Mouse (Mus musculus) layer of hippocampus, postnatal 10 days (tissue): ENCODE data around the gene Sesn2. TPM values are rescaled to one million over a fixed set of nuclear protein-coding genes. Genes with fewer than 3 reads are reported as not detected.
"Not testable (repeated sequence)": the region's sequence is repeated elsewhere in the genome, so short reads cannot be mapped to it uniquely, and the experiment has no call there.

ENCODE experiments used
- DNase-seq, 2 experiments: peaks; one replicate each; pipeline ENCODE4 v3.0.0; 2021; ENCODE audit warnings: low spot score in 2 of 2
- total RNA-seq, 2 experiments: library from RNA; stranded (reverse); gene quantifications; 2 replicates each; pipeline ENCODE4 v1.2.3; 2021

Sesn2 gene
- total RNA-seq, 2 experiments from 2014 or later: 15.3 to 16.1 TPM

DNA sequence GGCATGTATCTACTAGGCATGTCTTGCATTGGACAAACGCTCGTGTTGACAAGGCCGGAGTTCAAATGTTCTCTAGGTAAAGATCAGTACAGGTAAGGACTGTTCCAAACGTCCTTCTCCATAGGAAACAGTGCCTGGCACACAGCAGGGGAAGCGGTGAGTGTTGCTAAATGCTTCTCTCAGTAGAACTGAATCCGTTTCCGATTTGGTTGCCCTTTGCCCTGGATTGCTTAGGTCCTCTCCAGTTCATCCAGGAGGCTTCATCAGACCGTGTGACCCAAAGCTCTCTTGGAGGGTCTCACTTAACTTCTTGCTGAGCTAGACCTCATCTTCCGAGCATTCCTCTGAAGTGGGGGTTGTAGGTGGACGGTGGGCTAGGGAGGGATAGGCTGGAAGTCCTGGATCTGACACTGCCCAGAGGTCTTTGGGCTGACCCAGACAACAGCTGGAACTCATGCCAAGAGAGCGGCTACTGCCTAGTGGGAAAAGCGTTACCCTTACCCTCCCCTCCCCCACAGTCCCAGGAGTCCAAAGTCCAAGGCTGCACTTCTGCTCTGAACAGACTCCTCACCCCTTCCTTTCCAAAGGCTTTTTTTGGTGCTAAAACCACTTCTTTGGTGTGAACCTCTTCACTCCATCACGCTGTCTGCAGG lies 27.2 kb downstream of the Sesn2 start:
- DNase-seq: no peak

GRCm38 (mm10) chr4:132482104-132482503 lies 28.2 kb downstream of the Sesn2 start:
- DNase-seq: not testable (repeated sequence)

DNA sequence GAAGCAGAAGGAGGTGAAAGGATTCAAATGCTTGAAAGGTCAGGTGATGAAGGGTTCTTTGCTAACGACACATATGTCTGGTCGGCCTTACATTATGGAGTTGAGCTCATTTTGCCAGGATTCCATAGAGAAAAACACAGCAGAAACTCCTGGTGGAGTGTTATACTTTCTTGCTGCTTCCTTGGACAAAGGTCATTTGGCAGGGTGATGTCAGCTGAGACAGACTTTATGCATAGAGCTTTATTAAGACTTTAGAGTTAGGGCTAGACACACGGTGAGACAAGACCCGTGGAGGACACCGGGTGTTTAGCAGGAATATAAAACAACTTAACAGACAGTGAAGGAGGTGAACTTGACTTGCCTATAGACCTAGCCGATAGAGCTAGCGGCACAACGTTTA lies 32.5 kb downstream of the Sesn2 start:
- no peak for DNase-seq

DNA sequence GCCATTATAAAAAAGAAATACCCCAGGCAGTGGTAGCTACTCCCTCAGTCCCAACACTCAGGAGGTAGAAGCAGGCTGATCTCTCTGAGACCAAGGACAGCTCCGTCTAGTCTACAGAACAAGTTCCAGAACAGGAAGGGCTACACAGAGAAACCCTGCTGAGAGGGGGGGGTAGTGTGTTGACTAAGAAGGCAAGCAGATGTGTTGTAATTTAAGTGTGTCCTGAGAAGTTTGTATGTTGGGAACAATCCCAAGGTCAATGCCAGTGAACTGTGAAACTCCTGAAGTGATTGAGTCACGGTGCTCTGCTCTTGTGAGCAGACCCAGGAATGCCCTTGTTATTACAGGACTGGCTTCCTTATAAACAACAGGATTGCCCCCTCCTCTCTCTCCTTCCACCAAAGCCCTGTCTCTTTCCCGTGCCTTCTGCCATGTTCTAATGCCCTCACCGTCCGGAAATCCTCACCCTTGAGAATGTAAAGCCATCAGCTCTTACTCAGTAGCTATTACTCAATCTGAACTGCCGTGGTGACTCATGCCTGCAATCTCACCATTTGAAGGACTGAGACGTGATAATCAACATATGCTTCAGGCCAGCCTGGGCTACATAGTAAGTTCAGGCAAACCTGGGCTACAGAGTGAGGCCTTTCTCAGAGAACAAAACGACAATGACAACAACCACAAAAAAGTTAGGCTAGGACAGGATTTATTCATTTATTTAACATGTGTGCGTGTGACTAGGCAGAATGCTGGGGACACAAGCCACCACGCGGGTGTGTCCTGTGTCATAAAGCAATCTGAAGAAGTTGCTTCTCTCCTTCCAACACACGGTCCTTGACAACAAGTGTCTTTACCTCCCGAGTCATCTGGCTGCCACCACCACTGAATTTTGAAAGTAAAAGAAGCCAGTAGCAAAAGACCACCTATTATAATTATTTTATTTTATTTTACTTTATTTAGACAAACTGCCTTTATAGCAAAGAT lies 34.1 kb downstream of the Sesn2 start:
- no peak for DNase-seq

DNA sequence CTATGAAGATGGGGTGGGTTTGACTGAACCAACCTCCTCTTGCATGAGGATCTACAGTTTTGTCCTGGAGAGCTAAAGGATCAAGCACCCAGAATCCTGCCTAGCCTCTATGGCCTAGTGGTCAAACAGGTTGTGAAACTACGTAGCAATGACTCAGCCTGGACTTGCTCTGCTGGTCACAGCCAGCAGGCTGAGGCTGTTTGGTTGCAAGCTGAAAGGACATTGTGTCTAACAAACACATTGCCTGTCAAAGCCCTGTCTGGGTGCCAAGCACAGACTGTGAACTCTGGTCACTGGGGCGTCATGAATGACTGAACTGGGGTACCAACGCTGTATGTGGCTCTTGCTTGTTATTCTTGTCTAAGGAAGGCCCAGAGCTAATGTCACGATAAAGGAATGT lies 35.7 kb downstream of the Sesn2 start:
- no peak for DNase-seq

DNA sequence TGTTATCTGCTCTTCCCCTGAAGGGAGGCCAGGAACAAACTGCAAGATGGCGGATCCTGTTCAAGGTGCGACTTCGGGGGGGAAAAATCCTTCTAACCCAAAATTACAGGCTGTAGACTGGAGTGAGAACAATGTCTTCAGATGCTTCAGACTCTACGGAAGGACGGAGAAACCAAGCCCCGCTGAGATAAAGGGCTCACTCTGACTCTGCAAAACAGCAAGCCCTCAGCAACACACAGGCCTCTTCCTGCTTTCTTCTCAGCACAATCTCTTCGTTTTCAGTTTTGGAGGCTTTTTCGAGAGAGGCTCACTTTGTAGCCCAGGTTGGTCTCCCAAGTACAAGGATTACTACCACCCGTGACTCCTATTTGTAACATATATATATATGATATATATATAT lies 36.9 kb downstream of the Sesn2 start:
- no peak for DNase-seq

- no peak for DNase-seq
Observed at GRCm38 (mm10) chr4:132469873-132470272, 40.4 kb downstream of the Sesn2 start.

GRCm38 (mm10) chr4:132464255-132464613 lies 46.1 kb downstream of the Sesn2 start:
- DNase-seq: no peak

GRCm38 (mm10) chr4:132463430-132464254 lies 46.7 kb downstream of the Sesn2 start, which contains the start of gene Med18:
Gene Med18, minus strand, starts transcription at chr4:132463921.
- peak; percentile 89 to 93 for DNase-seq

DNA sequence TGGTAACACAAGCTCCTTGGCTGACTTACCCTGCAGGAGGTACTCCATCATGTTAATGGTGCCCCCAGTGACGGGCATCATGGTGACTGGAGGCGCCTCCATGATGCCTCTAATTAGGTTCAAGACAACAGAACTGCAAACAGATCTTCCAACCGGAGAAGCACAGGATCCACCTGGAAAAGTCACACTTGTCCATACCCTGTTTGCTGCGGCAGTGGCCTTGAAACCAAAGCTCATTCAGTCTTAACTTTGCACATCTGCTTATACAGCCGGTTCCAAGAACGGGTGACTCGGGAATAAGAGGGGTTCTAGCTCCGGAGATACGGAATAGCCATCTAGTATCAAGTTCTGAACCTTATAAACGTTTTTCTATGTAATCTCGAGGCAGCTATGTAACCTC lies 47.5 kb downstream of the Sesn2 start:
- DNase-seq: no peak

DNA sequence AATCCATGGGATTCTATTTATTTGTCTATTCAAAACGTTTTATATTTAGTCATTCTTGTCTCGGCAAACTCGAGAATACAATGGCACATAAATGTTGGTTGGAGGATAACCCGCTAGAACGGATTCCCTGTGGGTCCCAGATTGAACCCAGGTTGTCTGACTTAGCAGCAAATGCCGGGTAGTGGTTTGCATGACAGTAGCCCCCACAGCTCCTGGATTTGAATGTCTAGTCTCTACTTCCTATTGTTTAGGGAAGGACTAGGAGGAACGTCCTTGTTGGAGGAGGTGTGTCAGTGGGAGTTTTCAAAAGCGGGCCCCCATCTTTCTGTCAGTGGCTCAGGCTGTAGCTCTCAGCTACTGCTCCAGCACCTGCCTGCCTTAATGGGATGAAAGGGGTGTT lies 50.1 kb downstream of the Sesn2 start:
- DNase-seq: no peak

GRCm38 (mm10) chr4:132455561-132455960 lies 54.7 kb downstream of the Sesn2 start:
- no peak for DNase-seq

GRCm38 (mm10) chr4:132455146-132455545 lies 55.2 kb downstream of the Sesn2 start:
- DNase-seq: no peak

DNA sequence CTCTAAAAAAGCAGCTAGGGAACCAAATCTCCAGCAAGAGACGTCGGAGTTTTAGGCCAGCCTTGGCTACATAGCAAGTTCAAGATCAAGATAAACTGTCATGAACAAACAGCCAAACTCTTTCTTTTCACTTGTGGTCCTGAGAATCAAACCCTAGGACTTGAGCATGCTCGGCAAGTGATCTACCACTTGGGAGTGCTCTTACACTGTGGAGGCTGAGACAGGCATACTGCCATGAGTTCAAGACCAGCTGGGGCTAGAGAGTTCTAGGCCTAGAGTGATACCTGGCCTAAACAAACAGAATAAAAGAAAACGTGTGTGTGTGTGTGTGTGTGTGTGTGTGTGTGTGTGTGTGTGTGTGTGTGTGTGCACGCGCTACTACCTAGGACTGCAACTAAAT lies 56.1 kb downstream of the Sesn2 start:
- no peak for DNase-seq

DNA sequence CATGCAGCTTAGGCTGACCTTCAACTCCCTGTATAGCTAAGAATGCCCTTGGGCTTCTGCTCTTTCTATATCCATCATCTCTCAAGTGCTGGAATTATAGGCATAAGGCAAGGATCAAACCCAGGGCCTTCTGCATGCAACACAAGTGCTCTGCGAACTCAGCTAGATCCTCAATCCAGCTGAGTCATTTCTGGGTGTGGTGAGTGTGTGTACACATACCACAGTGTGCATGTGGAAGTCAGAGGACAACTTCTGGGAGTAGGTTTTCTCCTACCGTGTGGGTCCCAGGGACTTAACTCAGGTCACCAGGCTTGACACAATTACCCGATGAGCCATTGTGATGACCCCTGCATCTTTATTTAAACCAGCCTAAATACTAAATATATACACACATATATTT lies 60.5 kb downstream of the Sesn2 start:
- no peak for DNase-seq

- DNase-seq: no peak
Observed at GRCm38 (mm10) chr4:132446105-132446504, 64.2 kb downstream of the Sesn2 start.

GRCm38 (mm10) chr4:132444516-132444915 lies 65.8 kb downstream of the Sesn2 start:
- no peak for DNase-seq
